Mouse (Mus musculus) midbrain, embryonic 11.5 days (tissue): ENCODE data around the gene Tmem106c. TPM values are rescaled to one million over a fixed set of nuclear protein-coding genes. Genes with fewer than 3 reads are reported as not detected.

Experiments used
- ATAC-seq: fragments of 200-750 bp; cut with Nextera tagmentation; 2 replicates; pipeline ENCODE4 v1.8.0; 2017; ENCODE audit warnings: moderate TSS enrichment, moderate library complexity; ENCODE audit not compliant: low FRiP score
- DNase-seq: peaks from one replicate; pipeline ENCODE4 v3.0.0; 2015; ENCODE audit warnings: low spot score; ENCODE audit errors: missing footprints
- H3K27ac ChIP-seq: fragments of 300-500 bp; sonication (generic); 2 replicates; pipeline ENCODE4 v1.5.1; 2014; ENCODE audit warnings: low read depth, low read length
- H3K27me3 ChIP-seq: fragments of 300-500 bp; sonication (generic); 2 replicates; pipeline ENCODE4 v1.6.1; 2014; ENCODE audit warnings: mild to moderate bottlenecking, low read length, moderate library complexity, mixed read lengths; ENCODE audit not compliant: control insufficient read depth, insufficient read depth
- H3K36me3 ChIP-seq: fragments of 300-500 bp; sonication (generic); 2 replicates; pipeline ENCODE4 v1.6.1; 2014; ENCODE audit warnings: mild to moderate bottlenecking, low read length, moderate library complexity, mixed read lengths; ENCODE audit not compliant: control insufficient read depth, insufficient read depth
- H3K4me1 ChIP-seq: fragments of 300-500 bp; sonication (generic); 2 replicates; pipeline ENCODE4 v1.6.1; 2014; ENCODE audit warnings: low read length; ENCODE audit not compliant: control insufficient read depth, insufficient read depth
- H3K4me2 ChIP-seq: fragments of 300-500 bp; sonication (generic); 2 replicates; pipeline ENCODE4 v1.6.1; 2014; ENCODE audit warnings: mild to moderate bottlenecking, moderate library complexity
- H3K4me3 ChIP-seq: fragments of 300-500 bp; sonication (generic); 2 replicates; pipeline ENCODE4 v1.5.1; 2014; ENCODE audit warnings: low read depth, low read length
- H3K9ac ChIP-seq: fragments of 300-500 bp; sonication (generic); 2 replicates; pipeline ENCODE4 v1.6.1; 2014; ENCODE audit warnings: low read length
- H3K9me3 ChIP-seq: fragments of 300-500 bp; sonication (generic); 2 replicates; pipeline ENCODE4 v1.6.1; 2016; ENCODE audit warnings: low read length; ENCODE audit not compliant: control insufficient read depth
- WGBS: fragments of 180-500 bp; shearing (Covaris S2); extraction: QIAGEN DNeasy Blood & Tissue Kit; methylation state at CpG from one replicate; pipeline ENCODE4 v1.1.7; 2014; 5-methylcytosine and 5-hydroxymethylcytosine counted together
- polyA plus RNA-seq: library from polyadenylated mRNA; unstranded; fragments of >200 nt; fragmentation: Nextera tagmentation; extraction: Ambion mirVana; gene quantifications from 2 replicates; pipeline ENCODE4 v1.2.1, GENCODE M21; 2014

Gene Tmem106c
- polyA plus RNA-seq, 1 experiment from 2014 or later = 60.4 TPM

- Histone ChIP-seq H3K36me3 (no peaks in the 10 kb centered on the region), H3K27me3 (no peaks in the 10 kb centered on the region), H3K27ac (no peak overlapping the region), H3K4me3 (no peak overlapping the region), H3K9ac (no peak overlapping the region), H3K9me3 (no peaks in the 10 kb centered on the region), H3K4me1 (peaks cover 6% of the 10 kb centered on the region), H3K4me2 (no peak overlapping the region)
- peak; percentile 83 for DNase-seq
- 28% methylated on average over 7 of the region's 7 CpGs for WGBS
- ATAC-seq = no peak
Measured at GRCm38 (mm10) chr15:97948720-97949119, 15.3 kb upstream of the Tmem106c start.

GRCm38 (mm10) chr15:97949706-97950105, 14.3 kb upstream of the Tmem106c start:
- Histone ChIP-seq H3K9me3 (no peaks in the 10 kb centered on the region), H3K4me2 (no peak overlapping the region), H3K9ac (no peak overlapping the region), H3K27ac (no peak overlapping the region), H3K27me3 (no peaks in the 10 kb centered on the region), H3K4me3 (no peak overlapping the region), H3K36me3 (no peaks in the 10 kb centered on the region), H3K4me1 (peaks cover 6% of the 10 kb centered on the region)
- ATAC-seq (no peak), DNase-seq (no peak)
- WGBS = 72% methylated on average over 3 of the region's 3 CpGs

- Histone ChIP-seq H3K4me2 (no peak overlapping the region), H3K27me3 (no peaks in the 10 kb centered on the region), H3K4me1 (peaks cover 8% of the 10 kb centered on the region), H3K4me3 (no peak overlapping the region), H3K9ac (no peak overlapping the region), H3K27ac (no peak overlapping the region), H3K9me3 (no peaks in the 10 kb centered on the region), H3K36me3 (no peaks in the 10 kb centered on the region)
- 85% methylated on average over 7 of the region's 7 CpGs for WGBS
- ATAC-seq (no peak), DNase-seq (no peak)
Measured at GRCm38 (mm10) chr15:97950240-97950639, 13.8 kb upstream of the Tmem106c start.

GRCm38 (mm10) chr15:97952137-97952888, 11.7 kb upstream of the Tmem106c start:
- no peak overlapping the region for H3K9ac ChIP-seq
- H3K27ac ChIP-seq = no peak overlapping the region
- H3K4me3 ChIP-seq = no peak overlapping the region
- no peaks in the 10 kb centered on the region for H3K27me3 ChIP-seq
- peak; percentile 72 for ATAC-seq
- H3K36me3 ChIP-seq = no peaks in the 10 kb centered on the region
- H3K4me2 ChIP-seq = no peak overlapping the region
- no peaks in the 10 kb centered on the region for H3K9me3 ChIP-seq
- DNase-seq = peak; percentile 97
- 13% methylated on average over 16 of the region's 16 CpGs for WGBS
- H3K4me1 ChIP-seq = peaks cover 10% of the 10 kb centered on the region

GRCm38 (mm10) chr15:97952889-97953189, 11.2 kb upstream of the Tmem106c start:
- peaks cover 10% of the 10 kb centered on the region for H3K4me1 ChIP-seq
- H3K27ac ChIP-seq = no peak overlapping the region
- no peak overlapping the region for H3K4me2 ChIP-seq
- H3K9me3 ChIP-seq = no peaks in the 10 kb centered on the region
- no peak overlapping the region for H3K4me3 ChIP-seq
- no peaks in the 10 kb centered on the region for H3K36me3 ChIP-seq
- no peaks in the 10 kb centered on the region for H3K27me3 ChIP-seq
- ATAC-seq (peak; percentile 47; the same call in 1 of the 2 replicates), DNase-seq (no peak)
- no peak overlapping the region for H3K9ac ChIP-seq
- 74% methylated on average over 4 of the region's 4 CpGs for WGBS

- no peak for ATAC-seq
- DNase-seq = no peak
- no peaks in the 10 kb centered on the region for H3K27me3 ChIP-seq
- H3K27ac ChIP-seq = no peak overlapping the region
- no peak overlapping the region for H3K4me2 ChIP-seq
- WGBS = 80% methylated on average over 8 of the region's 8 CpGs
- no peak overlapping the region for H3K4me3 ChIP-seq
- no peaks in the 10 kb centered on the region for H3K9me3 ChIP-seq
- H3K4me1 ChIP-seq = peaks cover 6% of the 10 kb centered on the region
- no peaks in the 10 kb centered on the region for H3K36me3 ChIP-seq
- no peak overlapping the region for H3K9ac ChIP-seq
Measured at GRCm38 (mm10) chr15:97954671-97955070, 9.3 kb upstream of the Tmem106c start.

- no peak for DNase-seq
- H3K4me1 ChIP-seq = peaks cover 6% of the 10 kb centered on the region
- 0 out of 2 replicates have a peak, but pooled peaks have one; percentile 16 for ATAC-seq
- peak overlapping the region; percentile 33; the same call in 1 of the 2 replicates for H3K9ac ChIP-seq
- 72% methylated on average over 1 of the region's 1 CpGs for WGBS
- no peaks in the 10 kb centered on the region for H3K9me3 ChIP-seq
- no peak overlapping the region for H3K4me3 ChIP-seq
- no peaks in the 10 kb centered on the region for H3K27me3 ChIP-seq
- no peak overlapping the region for H3K4me2 ChIP-seq
- no peaks in the 10 kb centered on the region for H3K36me3 ChIP-seq
- no peak overlapping the region for H3K27ac ChIP-seq
Measured at GRCm38 (mm10) chr15:97955286-97955685, 8.7 kb upstream of the Tmem106c start.

- H3K4me2 ChIP-seq = no peak overlapping the region
- H3K4me3 ChIP-seq = no peak overlapping the region
- DNase-seq (peak; percentile 76), ATAC-seq (no peak)
- no peaks in the 10 kb centered on the region for H3K36me3 ChIP-seq
- WGBS = 29% methylated on average over 4 of the region's 4 CpGs
- H3K9me3 ChIP-seq = no peaks in the 10 kb centered on the region
- H3K27me3 ChIP-seq = no peaks in the 10 kb centered on the region
- peaks cover 6% of the 10 kb centered on the region for H3K4me1 ChIP-seq
- H3K9ac ChIP-seq = no peak overlapping the region
- H3K27ac ChIP-seq = no peak overlapping the region
Measured at GRCm38 (mm10) chr15:97955742-97956141, 8.3 kb upstream of the Tmem106c start.

- H3K4me1 ChIP-seq = peaks cover 6% of the 10 kb centered on the region
- H3K9me3 ChIP-seq = no peaks in the 10 kb centered on the region
- WGBS = 80% methylated on average over 11 of the region's 11 CpGs
- no peak overlapping the region for H3K9ac ChIP-seq
- no peak overlapping the region for H3K4me3 ChIP-seq
- H3K27me3 ChIP-seq = no peaks in the 10 kb centered on the region
- H3K36me3 ChIP-seq = no peaks in the 10 kb centered on the region
- ATAC-seq = no peak
- DNase-seq = peak; percentile 37
- H3K27ac ChIP-seq = no peak overlapping the region
- no peak overlapping the region for H3K4me2 ChIP-seq
Measured at GRCm38 (mm10) chr15:97956416-97956815, 7.6 kb upstream of the Tmem106c start.
